Mouse (Mus musculus): Measurements from ENCODE around the gene Chd1. TPM values are rescaled to one million over a fixed set of nuclear protein-coding genes. Genes with fewer than 3 reads are reported as not detected.

Chd1 gene
- polyA plus RNA-seq, 1 experiment: 6.6 TPM

GRCm38 (mm10) chr17:15815312-15816018 lies 110.7 kb downstream of the Chd1 start:
- H3K27ac ChIP-seq (ENCODE audit: insufficient read depth, low read length): no peak overlapping the region
- H3K4me1 ChIP-seq (ENCODE audit: control insufficient read depth, insufficient read depth, low read length): peaks cover 3% of the 10 kb centered on the region
- 73% methylated on average over 10 of the region's 10 CpGs for WGBS
- DNase-seq: no peak
- H3K4me3 ChIP-seq (replicated peaks; ENCODE audit: insufficient read depth, low read depth, low read length): no peak overlapping the region
- no peak for TF ChIP-seq POLR2A (IDR thresholded peaks at IDR 0.05; ENCODE audit: borderline replicate concordance, insufficient read depth, low read length)
- TF ChIP-seq CTCF (IDR thresholded peaks at IDR 0.05; ENCODE audit: borderline replicate concordance, insufficient read depth, low read depth, low read length): no peak
- H3K27me3 ChIP-seq (ENCODE audit: control insufficient read depth, insufficient read depth, low read length): no peaks in the 10 kb centered on the region

- TF ChIP-seq POLR2A (IDR thresholded peaks at IDR 0.05; ENCODE audit: borderline replicate concordance, insufficient read depth, low read length): no peak
- no peak for TF ChIP-seq CTCF (IDR thresholded peaks at IDR 0.05; ENCODE audit: borderline replicate concordance, insufficient read depth, low read depth, low read length)
- Histone ChIP-seq H3K4me3 (replicated peaks; ENCODE audit: insufficient read depth, low read depth, low read length) (no peak overlapping the region), H3K27ac (ENCODE audit: insufficient read depth, low read length) (no peak overlapping the region), H3K4me1 (ENCODE audit: control insufficient read depth, insufficient read depth, low read length) (peaks cover 9% of the 10 kb centered on the region), H3K27me3 (ENCODE audit: control insufficient read depth, insufficient read depth, low read length) (no peaks in the 10 kb centered on the region)
- 81% methylated on average over 11 of the region's 11 CpGs for WGBS
- DNase-seq: no peak
Measured at GRCm38 (mm10) chr17:15816379-15817095, 111.8 kb downstream of the Chd1 start.

- TF ChIP-seq POLR2A (IDR thresholded peaks at IDR 0.05; ENCODE audit: borderline replicate concordance, insufficient read depth, low read length): no peak
- TF ChIP-seq CTCF (IDR thresholded peaks at IDR 0.05; ENCODE audit: borderline replicate concordance, insufficient read depth, low read depth, low read length): no peak
- Histone ChIP-seq H3K27me3 (ENCODE audit: control insufficient read depth, insufficient read depth, low read length) (no peaks in the 10 kb centered on the region), H3K4me3 (replicated peaks; ENCODE audit: insufficient read depth, low read depth, low read length) (no peak overlapping the region), H3K27ac (ENCODE audit: insufficient read depth, low read length) (no peak overlapping the region), H3K4me1 (ENCODE audit: control insufficient read depth, insufficient read depth, low read length) (peaks cover 9% of the 10 kb centered on the region)
- DNase-seq: no peak
- WGBS: 87% methylated on average over 5 of the region's 5 CpGs
Measured at GRCm38 (mm10) chr17:15817096-15817450, 112.3 kb downstream of the Chd1 start.

- Histone ChIP-seq H3K4me1 (ENCODE audit: control insufficient read depth, insufficient read depth, low read length) (peaks cover 9% of the 10 kb centered on the region), H3K27me3 (ENCODE audit: control insufficient read depth, insufficient read depth, low read length) (no peaks in the 10 kb centered on the region), H3K27ac (ENCODE audit: insufficient read depth, low read length) (no peak overlapping the region), H3K4me3 (replicated peaks; ENCODE audit: insufficient read depth, low read depth, low read length) (no peak overlapping the region)
- TF ChIP-seq POLR2A (IDR thresholded peaks at IDR 0.05; ENCODE audit: borderline replicate concordance, insufficient read depth, low read length) (no peak), CTCF (IDR thresholded peaks at IDR 0.05; ENCODE audit: borderline replicate concordance, insufficient read depth, low read depth, low read length) (no peak)
- WGBS: 85% methylated on average over 2 of the region's 2 CpGs
- DNase-seq: no peak
Measured at GRCm38 (mm10) chr17:15817634-15818033, 112.9 kb downstream of the Chd1 start.

- DNase-seq: no peak
- 88% methylated on average over 8 of the region's 8 CpGs for WGBS
- Histone ChIP-seq H3K4me1 (ENCODE audit: control insufficient read depth, insufficient read depth, low read length) (peaks cover 9% of the 10 kb centered on the region), H3K27ac (ENCODE audit: insufficient read depth, low read length) (no peak overlapping the region), H3K27me3 (ENCODE audit: control insufficient read depth, insufficient read depth, low read length) (no peaks in the 10 kb centered on the region), H3K4me3 (replicated peaks; ENCODE audit: insufficient read depth, low read depth, low read length) (no peak overlapping the region)
- TF ChIP-seq POLR2A (IDR thresholded peaks at IDR 0.05; ENCODE audit: borderline replicate concordance, insufficient read depth, low read length) (no peak), CTCF (IDR thresholded peaks at IDR 0.05; ENCODE audit: borderline replicate concordance, insufficient read depth, low read depth, low read length) (no peak)
Measured at GRCm38 (mm10) chr17:15818372-15818771, 113.6 kb downstream of the Chd1 start.

GRCm38 (mm10) chr17:15820146-15820545 lies 115.4 kb downstream of the Chd1 start:
- Histone ChIP-seq H3K27ac (ENCODE audit: insufficient read depth, low read length) (no peak overlapping the region), H3K4me1 (ENCODE audit: control insufficient read depth, insufficient read depth, low read length) (peaks cover 9% of the 10 kb centered on the region), H3K4me3 (replicated peaks; ENCODE audit: insufficient read depth, low read depth, low read length) (no peak overlapping the region), H3K27me3 (ENCODE audit: control insufficient read depth, insufficient read depth, low read length) (no peaks in the 10 kb centered on the region)
- DNase-seq: no peak
- 62% methylated on average over 6 of the region's 6 CpGs for WGBS
- no peak for TF ChIP-seq CTCF (IDR thresholded peaks at IDR 0.05; ENCODE audit: borderline replicate concordance, insufficient read depth, low read depth, low read length)
- no peak for TF ChIP-seq POLR2A (IDR thresholded peaks at IDR 0.05; ENCODE audit: borderline replicate concordance, insufficient read depth, low read length)

GRCm38 (mm10) chr17:15820761-15821160 lies 116.0 kb downstream of the Chd1 start:
- no peak overlapping the region for H3K4me3 ChIP-seq (replicated peaks; ENCODE audit: insufficient read depth, low read depth, low read length)
- WGBS: 63% methylated on average over 10 of the region's 10 CpGs
- no peak overlapping the region for H3K27ac ChIP-seq (ENCODE audit: insufficient read depth, low read length)
- peaks cover 9% of the 10 kb centered on the region for H3K4me1 ChIP-seq (ENCODE audit: control insufficient read depth, insufficient read depth, low read length)
- DNase-seq: no peak
- H3K27me3 ChIP-seq (ENCODE audit: control insufficient read depth, insufficient read depth, low read length): no peaks in the 10 kb centered on the region
- TF ChIP-seq CTCF (IDR thresholded peaks at IDR 0.05; ENCODE audit: borderline replicate concordance, insufficient read depth, low read depth, low read length): no peak
- no peak for TF ChIP-seq POLR2A (IDR thresholded peaks at IDR 0.05; ENCODE audit: borderline replicate concordance, insufficient read depth, low read length)

- Histone ChIP-seq H3K27me3 (ENCODE audit: control insufficient read depth, insufficient read depth, low read length) (no peaks in the 10 kb centered on the region), H3K4me1 (ENCODE audit: control insufficient read depth, insufficient read depth, low read length) (peaks cover 9% of the 10 kb centered on the region), H3K27ac (ENCODE audit: insufficient read depth, low read length) (no peak overlapping the region), H3K4me3 (replicated peaks; ENCODE audit: insufficient read depth, low read depth, low read length) (no peak overlapping the region)
- TF ChIP-seq CTCF (IDR thresholded peaks at IDR 0.05; ENCODE audit: borderline replicate concordance, insufficient read depth, low read depth, low read length) (no peak), POLR2A (IDR thresholded peaks at IDR 0.05; ENCODE audit: borderline replicate concordance, insufficient read depth, low read length) (no peak)
- no peak for DNase-seq
- WGBS: 94% methylated on average over 4 of the region's 4 CpGs
Measured at GRCm38 (mm10) chr17:15821706-15822105, 116.9 kb downstream of the Chd1 start.

Other genes starting within 250 kb of the Chd1 start
- 157 and 162 TPM in 2 replicates for gene Psmb1, start 205.2 kb upstream of the Chd1 start, polyA plus RNA-seq (2012; rRNA removed)
- gene Tbp, start 205.1 kb upstream of the Chd1 start, polyA plus RNA-seq (2012; rRNA removed): 58.2 and 68.7 TPM in 2 replicates
- gene Pdcd2, start 177.7 kb upstream of the Chd1 start, polyA plus RNA-seq (2012; rRNA removed): 26.3 and 28.1 TPM in 2 replicates
- 4.3 and 4.8 TPM in 2 replicates for gene Prdm9, start 140.6 kb upstream of the Chd1 start, polyA plus RNA-seq (2012; rRNA removed)
- gene Rgmb, start 126.1 kb downstream of the Chd1 start, polyA plus RNA-seq (2012; rRNA removed): 39.5 and 46.9 TPM in 2 replicates